Mouse (Mus musculus): ENCODE measurements around the gene Nos1ap. TPM values are rescaled to one million over a fixed set of nuclear protein-coding genes. Genes with fewer than 3 reads are reported as not detected.

The Nos1ap gene
- polyA plus RNA-seq, 1 experiment from 2014 or later = 7.9 TPM

DNA sequence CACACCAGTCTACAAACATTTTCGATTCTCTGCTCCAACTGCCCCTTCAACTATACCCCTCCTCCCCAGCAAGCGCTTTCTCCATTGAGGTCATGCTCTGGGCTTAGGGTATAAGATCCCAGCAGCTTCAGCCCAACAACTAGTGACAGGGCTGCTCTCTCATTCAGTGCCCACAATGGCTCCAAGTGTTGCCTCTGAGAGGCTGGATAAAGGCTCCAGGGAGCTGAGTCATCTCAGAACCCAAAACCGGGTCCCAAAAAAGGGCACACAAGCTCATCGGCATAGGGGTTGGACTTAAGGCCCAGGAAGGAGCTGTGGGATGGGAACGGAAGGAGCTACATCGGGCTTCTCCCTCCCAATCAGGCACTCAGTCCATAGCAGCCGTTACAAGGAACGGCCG, 288.0 kb downstream of the Nos1ap start:
- H3K4me3 ChIP-seq (ENCODE audit: low read depth, low read length) = no peak overlapping the region
- DNase-seq (no peak), ATAC-seq (ENCODE audit: insufficient read depth) (no peak)
- no peak overlapping the region for H3K9ac ChIP-seq
- WGBS = 93% methylated on average over 9 of the region's 9 CpGs
- H3K36me3 ChIP-seq (ENCODE audit: insufficient read depth) = no peaks in the 10 kb centered on the region
- H3K27ac ChIP-seq (ENCODE audit: low read depth) = no peak overlapping the region
- no peak for TF ChIP-seq CTCF (IDR thresholded peaks at IDR 0.05; ENCODE audit: low read depth)
- H3K9me3 ChIP-seq (ENCODE audit: low read depth, low read length) = no peaks in the 10 kb centered on the region
- H3K4me2 ChIP-seq = no peak overlapping the region
- H3K4me1 ChIP-seq (ENCODE audit: insufficient read depth) = no peaks in the 10 kb centered on the region
- H3K27me3 ChIP-seq (ENCODE audit: insufficient read depth, low read length) = no peaks in the 10 kb centered on the region

- Histone ChIP-seq H3K9ac (no peak overlapping the region), H3K36me3 (ENCODE audit: insufficient read depth) (no peaks in the 10 kb centered on the region), H3K27me3 (ENCODE audit: insufficient read depth, low read length) (no peaks in the 10 kb centered on the region), H3K4me3 (ENCODE audit: low read depth, low read length) (no peak overlapping the region), H3K9me3 (ENCODE audit: low read depth, low read length) (no peaks in the 10 kb centered on the region), H3K4me2 (no peak overlapping the region), H3K4me1 (ENCODE audit: insufficient read depth) (no peaks in the 10 kb centered on the region), H3K27ac (ENCODE audit: low read depth) (no peak overlapping the region)
- WGBS = 74% methylated on average over 4 of the region's 4 CpGs
- no peak for DNase-seq
- ATAC-seq (ENCODE audit: insufficient read depth) = no peak
- no peak for TF ChIP-seq CTCF (IDR thresholded peaks at IDR 0.05; ENCODE audit: low read depth)
Measured at GRCm38 (mm10) chr1:170299496-170299895, 290.2 kb downstream of the Nos1ap start.

DNA sequence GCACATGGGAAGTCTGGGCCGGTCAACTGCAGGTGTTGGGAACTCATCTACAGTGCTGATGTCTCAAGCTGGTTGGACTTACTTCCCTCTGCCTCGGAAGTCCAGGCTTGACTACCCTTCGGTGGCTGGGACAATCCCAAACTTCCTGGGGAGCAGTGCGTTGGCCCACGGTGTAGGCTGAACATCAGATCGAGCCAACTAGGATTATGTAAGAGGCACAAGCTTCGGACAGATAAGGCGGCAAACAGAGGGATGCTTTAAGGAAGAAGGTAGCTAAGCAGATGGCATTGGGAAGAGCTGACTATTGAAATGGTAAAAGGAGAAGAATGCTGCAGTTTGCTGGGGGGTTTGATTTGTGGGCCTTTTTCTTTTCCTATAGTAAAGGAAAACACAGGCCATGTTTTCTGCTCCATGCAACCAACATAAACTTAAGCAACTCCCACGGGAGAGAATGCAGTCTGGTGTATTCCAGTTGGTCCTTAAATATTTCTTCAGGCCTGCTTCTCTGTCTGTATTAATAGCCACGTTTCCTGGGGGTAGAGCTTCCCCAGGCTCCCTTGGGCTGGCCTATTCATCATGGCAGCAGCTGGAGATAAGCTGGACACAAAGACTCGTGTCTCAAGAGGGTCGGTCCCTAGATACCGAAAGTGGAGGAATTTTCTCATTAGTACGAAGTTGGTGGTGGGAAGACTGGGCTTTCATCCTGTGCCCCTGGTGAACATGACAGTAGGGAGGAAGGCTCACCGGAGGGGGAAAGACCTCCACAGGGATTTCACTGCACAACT, 294.7 kb downstream of the Nos1ap start:
- Histone ChIP-seq H3K4me3 (ENCODE audit: low read depth, low read length) (no peak overlapping the region), H3K4me1 (ENCODE audit: insufficient read depth) (no peaks in the 10 kb centered on the region), H3K36me3 (ENCODE audit: insufficient read depth) (no peaks in the 10 kb centered on the region), H3K27ac (ENCODE audit: low read depth) (no peak overlapping the region), H3K9me3 (ENCODE audit: low read depth, low read length) (no peaks in the 10 kb centered on the region), H3K4me2 (no peak overlapping the region), H3K27me3 (ENCODE audit: insufficient read depth, low read length) (no peaks in the 10 kb centered on the region), H3K9ac (no peak overlapping the region)
- 68% methylated on average over 15 of the region's 15 CpGs for WGBS
- no peak for TF ChIP-seq CTCF (IDR thresholded peaks at IDR 0.05; ENCODE audit: low read depth)
- DNase-seq (no peak), ATAC-seq (ENCODE audit: insufficient read depth) (no peak)

- H3K9me3 ChIP-seq (ENCODE audit: low read depth, low read length) = no peaks in the 10 kb centered on the region; the same call in 1 of the 2 replicates
- H3K36me3 ChIP-seq (ENCODE audit: insufficient read depth) = no peaks in the 10 kb centered on the region
- no peaks in the 10 kb centered on the region for H3K4me1 ChIP-seq (ENCODE audit: insufficient read depth)
- no peak for DNase-seq
- no peak overlapping the region for H3K27ac ChIP-seq (ENCODE audit: low read depth)
- no peak overlapping the region for H3K9ac ChIP-seq
- H3K4me3 ChIP-seq (ENCODE audit: low read depth, low read length) = no peak overlapping the region
- TF ChIP-seq CTCF (IDR thresholded peaks at IDR 0.05; ENCODE audit: low read depth) = no peak
- H3K4me2 ChIP-seq = no peak overlapping the region
- no peak for ATAC-seq (ENCODE audit: insufficient read depth)
- 64% methylated on average over 5 of the region's 5 CpGs for WGBS
- H3K27me3 ChIP-seq (ENCODE audit: insufficient read depth, low read length) = no peaks in the 10 kb centered on the region
Measured at GRCm38 (mm10) chr1:170293257-170293656, 296.4 kb downstream of the Nos1ap start.

- Histone ChIP-seq H3K27me3 (ENCODE audit: insufficient read depth, low read length) (no peaks in the 10 kb centered on the region), H3K4me3 (ENCODE audit: low read depth, low read length) (no peak overlapping the region), H3K9ac (no peak overlapping the region), H3K36me3 (ENCODE audit: insufficient read depth) (no peaks in the 10 kb centered on the region), H3K9me3 (ENCODE audit: low read depth, low read length) (no peaks in the 10 kb centered on the region; the same call in 1 of the 2 replicates), H3K27ac (ENCODE audit: low read depth) (no peak overlapping the region), H3K4me1 (ENCODE audit: insufficient read depth) (no peaks in the 10 kb centered on the region), H3K4me2 (0 out of 2 replicates have a peak overlapping the region, but pooled peaks have one; percentile 32)
- ATAC-seq (ENCODE audit: insufficient read depth) (peak; percentile 38; the same call in 1 of the 2 replicates), DNase-seq (peak; percentile 91)
- WGBS = 35% methylated on average over 9 of the region's 9 CpGs
- peak; percentile 83 for TF ChIP-seq CTCF (IDR thresholded peaks at IDR 0.05; ENCODE audit: low read depth)
Measured at GRCm38 (mm10) chr1:170292239-170292951, 297.3 kb downstream of the Nos1ap start.

- Histone ChIP-seq H3K4me3 (ENCODE audit: low read depth, low read length) (no peak overlapping the region), H3K36me3 (ENCODE audit: insufficient read depth) (no peaks in the 10 kb centered on the region), H3K27ac (ENCODE audit: low read depth) (no peak overlapping the region), H3K9me3 (ENCODE audit: low read depth, low read length) (no peaks in the 10 kb centered on the region), H3K27me3 (ENCODE audit: insufficient read depth, low read length) (no peaks in the 10 kb centered on the region), H3K4me1 (ENCODE audit: insufficient read depth) (no peaks in the 10 kb centered on the region), H3K9ac (no peak overlapping the region), H3K4me2 (no peak overlapping the region)
- 65% methylated on average over 4 of the region's 4 CpGs for WGBS
- ATAC-seq (ENCODE audit: insufficient read depth) = no peak
- no peak for DNase-seq
- no peak for TF ChIP-seq CTCF (IDR thresholded peaks at IDR 0.05; ENCODE audit: low read depth)
Measured at GRCm38 (mm10) chr1:170282415-170283129, 307.1 kb downstream of the Nos1ap start.

DNA sequence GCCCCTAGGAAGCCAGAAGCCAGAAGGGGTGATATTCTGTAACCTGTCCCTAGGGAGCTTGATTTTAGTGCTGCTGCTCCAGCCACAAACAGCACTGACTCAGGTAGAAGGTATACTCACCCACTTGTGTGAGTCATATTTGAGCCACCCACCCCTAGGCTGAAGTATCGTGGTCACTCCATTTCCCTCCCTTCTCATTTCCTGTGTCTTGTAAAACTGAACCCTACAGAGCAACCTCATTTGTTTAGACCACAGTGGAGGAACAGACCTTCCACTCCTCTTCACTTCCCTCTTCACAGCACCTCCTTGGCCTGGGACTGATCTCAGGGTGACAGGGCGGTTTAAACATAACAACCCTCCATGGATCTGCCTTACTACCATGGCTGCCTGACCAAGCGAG, 312.6 kb downstream of the Nos1ap start, which contains the start of gene Sh2d1b1:
Gene Sh2d1b1, plus strand, starts transcription at position 305 of the 400 bp plus-strand sequence.
- no peak for TF ChIP-seq CTCF (IDR thresholded peaks at IDR 0.05; ENCODE audit: low read depth)
- Histone ChIP-seq H3K4me3 (ENCODE audit: low read depth, low read length) (no peak within 1 kb of the TSS), H3K27ac (ENCODE audit: low read depth) (no peak within 1 kb of the TSS), H3K9me3 (ENCODE audit: low read depth, low read length) (no peaks in the 10 kb centered on the region; the same call in 1 of the 2 replicates), H3K36me3 (ENCODE audit: insufficient read depth) (no peaks in the 10 kb centered on the region), H3K4me2 (no peak within 1 kb of the TSS), H3K9ac (no peak within 1 kb of the TSS), H3K4me1 (ENCODE audit: insufficient read depth) (no peaks in the 10 kb centered on the region), H3K27me3 (ENCODE audit: insufficient read depth, low read length) (no peaks in the 10 kb centered on the region)
- 63% methylated on average over 2 of the region's 3 CpGs for WGBS
- ATAC-seq (ENCODE audit: insufficient read depth) = no peak
- DNase-seq = no peak

All from lung, embryonic 14.5 days (tissue).